Mouse (Mus musculus) midbrain, embryonic 13.5 days (tissue): Measurements from ENCODE around the gene Scaper. TPM values are rescaled to one million over a fixed set of nuclear protein-coding genes. Genes with fewer than 3 reads are reported as not detected.

Experiments used
- ATAC-seq: fragments of 200-750 bp; cut with Nextera tagmentation; 2 replicates; pipeline ENCODE4 v1.8.0; 2017; ENCODE audit warnings: mild to moderate bottlenecking, moderate TSS enrichment, moderate library complexity
- H3K27ac ChIP-seq: fragments of 300-500 bp; sonication (generic); 2 replicates; pipeline ENCODE4 v1.5.1; 2015; ENCODE audit warnings: inconsistent platforms, mild to moderate bottlenecking, moderate library complexity
- H3K27me3 ChIP-seq: fragments of 300-500 bp; sonication (generic); 2 replicates; pipeline ENCODE4 v1.6.1; 2015; ENCODE audit warnings: mild to moderate bottlenecking, inconsistent platforms
- H3K36me3 ChIP-seq: fragments of 300-500 bp; sonication (generic); 2 replicates; pipeline ENCODE4 v1.6.1; 2015; ENCODE audit warnings: mild to moderate bottlenecking, inconsistent platforms
- H3K4me1 ChIP-seq: fragments of 300-500 bp; sonication (generic); replicated peaks from 2 replicates; pipeline ENCODE4 v1.6.1; 2015; ENCODE audit warnings: inconsistent platforms
- H3K4me2 ChIP-seq: fragments of 300-500 bp; sonication (generic); replicated peaks from 2 replicates; pipeline ENCODE4 v1.6.1; 2015; ENCODE audit warnings: moderate library complexity, mild to moderate bottlenecking, inconsistent platforms
- H3K4me3 ChIP-seq: fragments of 300-500 bp; sonication (generic); replicated peaks from 2 replicates; pipeline ENCODE4 v1.5.1; 2015; ENCODE audit warnings: mild to moderate bottlenecking, inconsistent platforms
- H3K9ac ChIP-seq: fragments of 300-500 bp; sonication (generic); replicated peaks from 2 replicates; pipeline ENCODE4 v1.6.1; 2015; ENCODE audit warnings: mild to moderate bottlenecking, inconsistent platforms
- H3K9me3 ChIP-seq: fragments of 300-500 bp; sonication (generic); 2 replicates; pipeline ENCODE4 v1.6.1; 2016; ENCODE audit warnings: mild to moderate bottlenecking, inconsistent platforms
- WGBS: fragments of 180-500 bp; shearing (Covaris S2); methylation state at CpG from one replicate; pipeline ENCODE4 v1.1.7; 2015; 5-methylcytosine and 5-hydroxymethylcytosine counted together
- polyA plus RNA-seq: library from polyadenylated mRNA; unstranded; fragments of >200 nt; fragmentation: Nextera tagmentation; extraction: Ambion mirVana; gene quantifications from 2 replicates; pipeline ENCODE4 v1.2.1, GENCODE M21; 2015

Scaper gene
- 38.6 and 43.3 TPM in 2 replicates for polyA plus RNA-seq

DNA sequence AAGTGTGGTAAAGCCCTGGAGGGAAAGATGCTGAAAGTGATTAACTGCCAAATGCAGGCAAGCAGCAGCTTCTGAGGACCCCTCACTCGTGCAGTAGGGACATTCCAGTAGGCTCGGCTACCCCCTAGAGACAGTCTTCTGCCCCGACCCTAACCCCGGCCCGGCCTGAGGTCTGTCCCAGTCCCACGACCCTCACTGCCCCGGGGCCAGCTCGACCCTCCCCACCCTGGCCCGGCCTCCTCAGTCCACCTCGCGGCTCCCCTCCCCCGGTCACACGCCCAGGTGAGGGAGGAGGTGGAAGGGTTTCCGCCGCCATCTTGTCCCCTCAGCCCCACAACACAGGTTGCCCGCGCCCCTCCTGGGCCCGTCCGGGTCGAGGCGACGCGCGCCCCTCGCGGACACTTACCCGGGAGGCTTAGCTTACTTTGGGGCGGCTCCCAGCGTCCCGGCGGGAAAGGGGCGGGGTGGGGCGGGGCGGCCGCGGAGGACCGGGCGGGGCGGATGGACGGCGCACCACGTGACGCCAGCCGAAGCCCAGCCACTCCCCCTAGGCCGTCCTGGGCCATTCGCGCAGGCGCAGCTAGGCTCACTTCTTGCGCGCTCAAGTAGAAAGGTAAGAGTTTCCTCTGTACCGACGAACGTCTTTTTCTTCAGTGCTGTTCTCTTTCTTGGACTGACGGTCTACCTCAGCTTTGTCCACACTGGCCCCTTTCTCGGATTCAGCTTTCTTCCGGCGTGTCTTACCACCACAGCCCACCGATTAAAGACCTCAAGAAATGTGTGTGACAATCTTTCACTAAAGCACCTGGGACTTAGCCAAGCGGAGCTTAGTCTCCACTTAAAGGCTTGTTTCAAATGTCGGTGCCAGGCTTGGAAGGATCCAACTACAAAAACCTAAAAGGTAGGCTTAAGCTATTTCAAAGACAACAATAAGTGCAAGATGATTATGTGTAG, at the start of gene Scaper:
Scaper (minus strand) TSS at position 456 of the 954 bp plus-strand sequence.
- WGBS, result under 1% methylated on average over 56 of the region's 60 CpGs

DNA sequence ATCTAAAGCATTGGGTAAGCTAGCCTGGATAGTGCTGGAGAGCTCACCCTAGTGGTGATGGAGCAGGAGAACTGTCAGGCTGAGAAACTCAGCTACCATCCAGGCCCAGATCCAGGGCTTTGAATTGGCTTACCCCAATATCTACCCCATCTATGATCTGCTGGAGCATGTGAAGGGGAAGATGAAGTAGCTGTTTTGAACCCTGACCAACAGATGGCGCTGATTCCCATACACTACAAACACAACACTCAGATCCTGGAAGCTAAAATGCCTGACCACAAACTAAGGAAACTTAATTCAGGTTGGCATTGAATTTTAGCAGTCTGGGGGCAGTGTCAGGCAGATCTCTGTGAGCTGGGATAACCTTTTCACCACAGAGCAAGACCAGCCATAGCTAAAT, 8.9 kb upstream of the Scaper start:
- 26% methylated on average over 1 of the region's 1 CpGs for WGBS
- Histone ChIP-seq H3K27ac (no peak overlapping the region), H3K9me3 (no peaks in the 10 kb centered on the region), H3K4me1 (no peaks in the 10 kb centered on the region), H3K27me3 (no peaks in the 10 kb centered on the region), H3K4me3 (no peak overlapping the region), H3K4me2 (no peak overlapping the region), H3K9ac (no peak overlapping the region), H3K36me3 (no peaks in the 10 kb centered on the region)
- ATAC-seq, result no peak

More for the DNA sequence above, at the start of gene Scaper:
- Histone ChIP-seq H3K4me2 (peak within 1 kb of the TSS; percentile 60), H3K9ac (peak within 1 kb of the TSS; percentile 80), H3K36me3 (no peaks in the 10 kb centered on the region), H3K4me1 (peaks cover 27% of the 10 kb centered on the region), H3K9me3 (no peaks in the 10 kb centered on the region), H3K27ac (peak within 1 kb of the TSS; percentile 86), H3K27me3 (no peaks in the 10 kb centered on the region), H3K4me3 (peak within 1 kb of the TSS; percentile 73)
- peak; percentile 97 for ATAC-seq

- no peak overlapping the region for H3K4me3 ChIP-seq
- no peak overlapping the region for H3K27ac ChIP-seq
- H3K27me3 ChIP-seq, result no peaks in the 10 kb centered on the region
- no peak overlapping the region for H3K9ac ChIP-seq
- no peaks in the 10 kb centered on the region for H3K36me3 ChIP-seq
- peaks cover 20% of the 10 kb centered on the region for H3K4me1 ChIP-seq
- ATAC-seq, result no peak
- H3K4me2 ChIP-seq, result no peak overlapping the region
- H3K9me3 ChIP-seq, result no peaks in the 10 kb centered on the region
Measured at GRCm38 (mm10) chr9:55941356-55941755, 3.4 kb upstream of the Scaper start.

- H3K27me3 ChIP-seq, result no peaks in the 10 kb centered on the region
- peaks cover 27% of the 10 kb centered on the region for H3K4me1 ChIP-seq
- peak overlapping the region; percentile 60 for H3K4me2 ChIP-seq
- peak overlapping the region; percentile 80; the same call in 1 of the 2 replicates for H3K9ac ChIP-seq
- no peaks in the 10 kb centered on the region for H3K36me3 ChIP-seq
- WGBS, result 66% methylated on average over 6 of the region's 6 CpGs
- no peaks in the 10 kb centered on the region for H3K9me3 ChIP-seq
- H3K4me3 ChIP-seq, result peak overlapping the region; percentile 73
- ATAC-seq, result no peak
- H3K27ac ChIP-seq, result no peak overlapping the region
Measured at GRCm38 (mm10) chr9:55938618-55938985, 683 bp upstream of the Scaper start.

DNA sequence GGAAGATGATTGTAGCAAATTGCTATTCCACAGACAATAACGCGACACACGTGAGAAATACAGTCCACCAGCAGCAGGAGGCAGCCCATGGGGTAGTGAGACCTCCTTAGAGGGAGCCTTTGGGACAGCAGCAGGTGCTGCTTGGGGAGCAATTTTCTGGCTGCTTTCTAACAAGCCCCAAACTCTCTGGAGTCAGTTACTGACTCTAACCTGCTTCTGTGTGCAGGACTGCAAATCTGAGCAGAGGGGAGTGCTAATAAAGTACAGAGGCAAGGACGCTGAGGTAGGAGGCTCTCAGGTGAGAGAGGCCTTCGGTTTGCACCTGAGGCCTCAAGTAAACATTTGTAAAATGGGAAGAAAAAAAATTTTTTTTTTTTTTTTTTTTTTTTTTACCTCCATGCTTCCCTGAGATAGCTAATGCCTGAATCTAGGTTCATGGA, 675 bp downstream of the Scaper start:
- Histone ChIP-seq H3K27me3 (no peaks in the 10 kb centered on the region), H3K27ac (peak overlapping the region; percentile 86), H3K4me2 (peak overlapping the region; percentile 60), H3K36me3 (no peaks in the 10 kb centered on the region), H3K9ac (peak overlapping the region; percentile 80), H3K4me1 (peaks cover 27% of the 10 kb centered on the region), H3K4me3 (peak overlapping the region; percentile 73), H3K9me3 (no peaks in the 10 kb centered on the region)
- ATAC-seq, result peak; percentile 28; the same call in 1 of the 2 replicates
- WGBS, result 37% methylated on average over 5 of the region's 5 CpGs

DNA sequence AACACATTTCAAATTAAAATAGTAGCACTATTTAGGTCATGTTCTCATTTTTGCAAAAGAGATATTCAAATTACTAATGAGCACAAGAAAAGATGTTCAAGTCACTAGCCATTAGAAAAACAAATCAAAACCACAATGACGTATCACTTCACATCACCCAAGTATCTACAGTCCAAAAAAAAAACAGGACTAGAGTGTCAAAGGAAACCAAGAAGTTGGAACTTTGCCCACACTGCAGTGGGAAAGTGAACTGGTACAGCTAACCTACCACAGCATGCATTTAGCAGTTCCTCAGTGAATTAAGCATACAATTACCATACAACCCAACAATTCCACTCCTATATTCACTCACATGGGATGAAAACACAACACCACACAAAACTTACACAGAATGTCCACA, 5.4 kb downstream of the Scaper start:
- no peak overlapping the region for H3K4me3 ChIP-seq
- 89% methylated on average over 1 of the region's 1 CpGs for WGBS
- H3K9me3 ChIP-seq, result no peaks in the 10 kb centered on the region
- no peak overlapping the region for H3K4me2 ChIP-seq
- peaks cover 17% of the 10 kb centered on the region for H3K4me1 ChIP-seq
- no peak overlapping the region for H3K9ac ChIP-seq
- H3K36me3 ChIP-seq, result no peaks in the 10 kb centered on the region
- H3K27me3 ChIP-seq, result no peaks in the 10 kb centered on the region
- no peak overlapping the region for H3K27ac ChIP-seq
- ATAC-seq, result no peak

DNA sequence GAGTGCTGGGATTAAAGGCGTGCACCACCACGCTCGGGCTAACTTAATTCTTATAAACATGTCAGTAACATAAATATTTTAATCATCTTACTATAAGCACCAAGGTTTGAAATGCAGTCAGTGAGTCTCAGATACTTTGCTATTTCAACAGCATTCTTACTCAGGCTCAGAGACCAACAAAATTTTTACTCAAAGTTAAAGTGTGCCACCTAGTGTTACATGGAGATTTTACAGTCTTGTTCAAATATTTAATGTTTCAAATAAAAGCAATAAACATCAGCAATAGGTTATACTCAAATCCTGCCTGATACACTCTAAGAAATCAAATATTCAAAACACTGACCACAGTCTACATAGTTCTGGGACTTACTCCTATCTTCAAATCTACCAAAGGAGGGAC, 19.3 kb downstream of the Scaper start:
- no peaks in the 10 kb centered on the region for H3K27me3 ChIP-seq
- no peaks in the 10 kb centered on the region for H3K36me3 ChIP-seq
- no peak overlapping the region for H3K4me2 ChIP-seq
- H3K9ac ChIP-seq, result no peak overlapping the region
- H3K9me3 ChIP-seq, result no peaks in the 10 kb centered on the region
- H3K4me3 ChIP-seq, result no peak overlapping the region
- no peak for ATAC-seq
- H3K27ac ChIP-seq, result no peak overlapping the region
- 66% methylated on average over 3 of the region's 3 CpGs for whole genome bisulfite sequencing
- H3K4me1 ChIP-seq, result no peaks in the 10 kb centered on the region

DNA sequence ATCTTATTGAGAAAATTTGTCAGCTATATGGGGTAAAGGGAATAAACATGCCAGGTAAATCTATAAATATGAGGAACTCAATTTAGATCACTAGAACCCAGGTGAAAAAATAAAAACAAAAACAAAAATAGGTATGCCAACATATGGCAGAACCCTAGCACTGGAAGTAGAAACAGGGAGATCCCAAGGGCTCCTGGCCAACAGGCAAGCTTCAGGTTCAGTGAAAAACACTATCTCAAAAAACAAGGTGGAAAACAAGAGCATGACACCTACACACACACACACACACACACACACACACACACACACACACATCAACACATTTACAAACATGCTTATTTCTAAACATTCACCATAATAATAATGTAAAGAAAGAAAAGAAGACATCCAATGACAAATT, 21.2 kb downstream of the Scaper start:
- no peak overlapping the region for H3K9ac ChIP-seq

DNA sequence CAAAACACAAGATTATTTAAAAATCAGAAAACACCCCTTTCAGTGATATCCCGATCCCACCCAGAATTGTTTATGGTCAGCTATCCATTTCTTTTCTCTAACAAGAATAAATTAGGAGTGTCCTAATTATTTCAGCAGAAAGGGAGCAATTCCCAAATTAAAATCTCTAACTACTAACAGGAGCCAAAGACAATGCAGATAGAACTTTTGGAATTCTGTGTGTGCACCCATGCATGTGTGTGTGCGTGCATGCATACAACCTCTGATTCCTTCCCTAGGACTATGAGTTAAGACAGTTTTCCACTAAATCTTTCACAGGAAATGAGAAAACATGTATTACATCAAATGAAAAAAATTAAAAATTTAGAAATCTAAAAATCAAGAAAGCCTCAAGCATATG, 26.4 kb downstream of the Scaper start:
- ATAC-seq, result no peak
- Histone ChIP-seq H3K27me3 (no peaks in the 10 kb centered on the region), H3K4me2 (no peak overlapping the region), H3K4me3 (no peak overlapping the region), H3K4me1 (no peaks in the 10 kb centered on the region), H3K9ac (no peak overlapping the region), H3K9me3 (no peaks in the 10 kb centered on the region), H3K27ac (no peak overlapping the region), H3K36me3 (peaks cover 18% of the 10 kb centered on the region)
- WGBS, result 67% methylated on average over 2 of the region's 2 CpGs

More for the DNA sequence above, 21.2 kb downstream of the Scaper start:
- no peak overlapping the region for H3K4me2 ChIP-seq
- no peak overlapping the region for H3K4me3 ChIP-seq
- no peaks in the 10 kb centered on the region for H3K36me3 ChIP-seq
- no peaks in the 10 kb centered on the region for H3K4me1 ChIP-seq
- no peak for ATAC-seq
- H3K27me3 ChIP-seq, result no peaks in the 10 kb centered on the region
- H3K27ac ChIP-seq, result no peak overlapping the region
- no peaks in the 10 kb centered on the region for H3K9me3 ChIP-seq

DNA sequence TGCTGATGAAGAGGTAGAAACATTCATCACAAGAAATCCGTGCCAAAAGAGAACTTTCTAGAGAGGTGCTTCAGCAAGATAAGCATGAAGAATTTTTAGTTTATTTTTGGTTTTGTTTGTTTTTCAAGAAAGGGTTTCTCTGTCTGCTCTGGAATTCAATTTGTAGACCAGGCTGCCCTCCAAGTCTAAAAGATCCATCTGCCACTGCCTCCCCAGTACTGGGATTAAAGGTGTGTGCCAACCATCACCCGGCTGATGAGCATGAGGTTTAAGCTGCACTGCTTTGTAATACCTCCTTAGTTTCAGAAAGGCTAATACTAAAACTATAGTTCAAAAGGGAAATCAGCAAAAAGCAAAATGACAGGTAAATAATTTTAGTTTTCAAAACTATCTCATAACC, 35.0 kb downstream of the Scaper start:
- Histone ChIP-seq H3K9me3 (no peaks in the 10 kb centered on the region), H3K27ac (no peak overlapping the region), H3K27me3 (no peaks in the 10 kb centered on the region), H3K36me3 (peaks cover 6% of the 10 kb centered on the region; the same call in 1 of the 2 replicates), H3K4me3 (no peak overlapping the region), H3K4me1 (no peaks in the 10 kb centered on the region), H3K4me2 (no peak overlapping the region), H3K9ac (no peak overlapping the region)
- 74% methylated on average over 2 of the region's 2 CpGs for WGBS
- no peak for ATAC-seq

- H3K27ac ChIP-seq, result no peak overlapping the region
- H3K4me3 ChIP-seq, result no peak overlapping the region
- no peaks in the 10 kb centered on the region for H3K27me3 ChIP-seq
- no peak overlapping the region for H3K9ac ChIP-seq
- no peak overlapping the region for H3K4me2 ChIP-seq
- ATAC-seq, result no peak
- WGBS, result 81% methylated on average over 3 of the region's 3 CpGs
- H3K4me1 ChIP-seq, result no peaks in the 10 kb centered on the region
- no peaks in the 10 kb centered on the region for H3K36me3 ChIP-seq
- no peaks in the 10 kb centered on the region for H3K9me3 ChIP-seq
Measured at GRCm38 (mm10) chr9:55901588-55901987, 36.3 kb downstream of the Scaper start.

GRCm38 (mm10) chr9:55900531-55900930, 37.4 kb downstream of the Scaper start:
- WGBS, result 40% methylated on average over 3 of the region's 4 CpGs
- no peak for ATAC-seq

More at GRCm38 (mm10) chr9:55900531-55900930, 37.4 kb downstream of the Scaper start:
- Histone ChIP-seq H3K4me1 (no peaks in the 10 kb centered on the region), H3K27me3 (no peaks in the 10 kb centered on the region), H3K9me3 (no peaks in the 10 kb centered on the region), H3K4me2 (no peak overlapping the region), H3K36me3 (no peaks in the 10 kb centered on the region), H3K4me3 (no peak overlapping the region), H3K9ac (no peak overlapping the region), H3K27ac (no peak overlapping the region)
